Comparison of ENCODE assay signal across 12 mouse cellular contexts in genomic region chr16:45283093-45283492, GRCm38 (mm10). TPM values are rescaled to one million over a fixed set of nuclear protein-coding genes. Genes with fewer than 3 reads are reported as not detected.
A peak's percentile ranks its signal among the peaks of the same experiment; 100 is the strongest.
DNase-seq lines count a peak whose midpoint lies in the region; ATAC-seq and TF ChIP-seq lines count a peak whose summit lies in the region.
"Had no signal": no experiment of that assay in that cellular context is flagged by ENCODE, and none has a peak within 500 bp of the region (broad histone marks: within the 10 kb centered on the region; RNA-seq: fewer than 3 reads in every experiment).

No protein-coding gene starts in this region.

- WGBS in kidney, embryonic 14.5 days, result 73% methylated on average over 1 of the region's 1 CpGs
- WGBS in limb, embryonic 10.5 days, result 73% methylated on average over 1 of the region's 1 CpGs

- H3K4me3 ChIP-seq in kidney, embryonic 14.5 days (ENCODE audit: low read length), result no peak overlapping the region
- no peak overlapping the region for H3K4me3 ChIP-seq in CH12.LX (replicated peaks in 1 of 3; ENCODE audit: low read depth in 2 of 3, low read length in 2 of 3, poor library complexity in 1 of 3)
- H3K4me3 ChIP-seq in limb, embryonic 10.5 days, result no peak overlapping the region
- H3K4me3 ChIP-seq: forebrain, embryonic 12.5 days; hindbrain, embryonic 15.5 days; limb, embryonic 12.5 days had no signal

- dilution Hi-C loops in CH12.LX (cut with MboI; ENCODE audit: extremely low pct_ligation_motif_present, extremely low pct_unique_long_range_greater_than_20kb, low sequenced_read_pairs), result no loop called here

- H3K9me3 ChIP-seq in kidney, embryonic 14.5 days (ENCODE audit: control insufficient read depth, low read length), result no peaks in the 10 kb centered on the region
- H3K9me3 ChIP-seq in CH12.LX (replicated peaks; ENCODE audit: low read length), result no peaks in the 10 kb centered on the region
- H3K9me3 ChIP-seq in limb, embryonic 10.5 days (replicated peaks), result no peaks in the 10 kb centered on the region
- H3K9me3 ChIP-seq: forebrain, embryonic 12.5 days; hindbrain, embryonic 15.5 days; limb, embryonic 12.5 days had no signal

- TF ChIP-seq EP300 in CH12.LX (IDR thresholded peaks at IDR 0.05; ENCODE audit: low read length), result peak; percentile 76

- no peak for TF ChIP-seq POLR2A in CH12.LX (IDR thresholded peaks at IDR 0.05; ENCODE audit: low read depth, low read length)

- in situ Hi-C loops in CH12.LX (cut with MboI; ENCODE audit: low pct_ligation_motif_present, low pct_unique_long_range_greater_than_20kb, low sequenced_read_pairs), result no loop called here

- TF ChIP-seq RAD21 in CH12.LX (IDR thresholded peaks at IDR 0.05; ENCODE audit: low read depth, low read length), result peak; percentile 86

- DNase-seq in kidney, adult 9 months, result peak; percentile 27
- peak; percentile 86 for DNase-seq in CH12.LX (ENCODE audit: extremely low read depth)
- peak; percentile 7 for DNase-seq in embryo, embryonic 10 days (ENCODE audit: low spot score)
- DNase-seq in right cerebral cortex, postnatal 36 days (ENCODE audit: low spot score in 2 of 2), result no peak
- no peak for DNase-seq in limb, embryonic 10.5 days (ENCODE audit: low spot score)
- no peak for DNase-seq in layer of hippocampus, adult 18-20 months (ENCODE audit: low spot score in 2 of 2)
- DNase-seq: cerebellum, adult 8-10 months had no signal

- H3K4me1 ChIP-seq in kidney, embryonic 14.5 days (ENCODE audit: control insufficient read depth, insufficient read depth, low read length), result no peaks in the 10 kb centered on the region
- H3K4me1 ChIP-seq in CH12.LX (ENCODE audit: control insufficient read depth in 1 of 2, insufficient read depth in 2 of 2), result peaks cover 0 to 28% of the 10 kb centered on the region in 2 experiments; a peak in 2 of 4 replicates
- H3K4me1 ChIP-seq in limb, embryonic 10.5 days, result no peaks in the 10 kb centered on the region
- H3K4me1 ChIP-seq: forebrain, embryonic 12.5 days; hindbrain, embryonic 15.5 days; limb, embryonic 12.5 days had no signal

- no peaks in the 10 kb centered on the region for H3K79me2 ChIP-seq in CH12.LX (replicated peaks; ENCODE audit: control insufficient read depth, extremely low read depth, insufficient read depth, poor library complexity, severe bottlenecking)

- H3K27ac ChIP-seq in kidney, embryonic 14.5 days (ENCODE audit: low read depth, low read length), result no peak overlapping the region
- no peak overlapping the region for H3K27ac ChIP-seq in CH12.LX (ENCODE audit: insufficient read depth, low read depth)
- H3K27ac ChIP-seq in limb, embryonic 10.5 days, result no peak overlapping the region
- H3K27ac ChIP-seq: forebrain, embryonic 12.5 days; hindbrain, embryonic 15.5 days; limb, embryonic 12.5 days had no signal

- no peak for ATAC-seq in kidney, embryonic 14.5 days (ENCODE audit: low FRiP score, low TSS enrichment)
- ATAC-seq in megakaryocyte progenitor cell, adult 5-6 weeks (replicated peaks; ENCODE audit: poor library complexity), result 0 out of 2 replicates have a peak, but pooled peaks have one; percentile 39

- no peak overlapping the region for H3K4me2 ChIP-seq in kidney, embryonic 14.5 days (replicated peaks; ENCODE audit: low read depth, low read length)
- H3K4me2 ChIP-seq in CH12.LX (ENCODE audit: insufficient read depth, low read depth, poor library complexity, severe bottlenecking), result peak overlapping the region; percentile 77
- H3K4me2 ChIP-seq: forebrain, embryonic 12.5 days; hindbrain, embryonic 15.5 days; limb, embryonic 12.5 days had no signal

- H3K9ac ChIP-seq in kidney, embryonic 14.5 days (ENCODE audit: low read depth, low read length), result no peak overlapping the region
- peak overlapping the region; percentile 63; the same call in 1 of the 2 replicates for H3K9ac ChIP-seq in CH12.LX (ENCODE audit: insufficient read depth, low read depth)
- H3K9ac ChIP-seq: forebrain, embryonic 12.5 days; hindbrain, embryonic 15.5 days; limb, embryonic 12.5 days had no signal

- no peaks in the 10 kb centered on the region for H3K36me3 ChIP-seq in kidney, embryonic 14.5 days (ENCODE audit: control insufficient read depth, insufficient read depth, low read length)
- H3K36me3 ChIP-seq in CH12.LX (replicated peaks in 1 of 2; ENCODE audit: control insufficient read depth in 1 of 2, insufficient read depth in 1 of 2, low read length in 1 of 2), result no peaks in the 10 kb centered on the region
- no peaks in the 10 kb centered on the region for H3K36me3 ChIP-seq in limb, embryonic 10.5 days
- H3K36me3 ChIP-seq: forebrain, embryonic 12.5 days; hindbrain, embryonic 15.5 days; limb, embryonic 12.5 days had no signal

- H3K27me3 ChIP-seq in kidney, embryonic 14.5 days (ENCODE audit: control insufficient read depth, insufficient read depth, low read length), result no peaks in the 10 kb centered on the region
- H3K27me3 ChIP-seq in CH12.LX (replicated peaks), result no peaks in the 10 kb centered on the region
- no peaks in the 10 kb centered on the region for H3K27me3 ChIP-seq in limb, embryonic 10.5 days (ENCODE audit: low read depth, poor library complexity, severe bottlenecking)
- H3K27me3 ChIP-seq: forebrain, embryonic 12.5 days; hindbrain, embryonic 15.5 days; limb, embryonic 12.5 days had no signal

- TF ChIP-seq CTCF in CH12.LX (conservative IDR thresholded peaks at IDR 0.05 in 1 of 2, IDR thresholded peaks at IDR 0.05 in 1 of 2; ENCODE audit: low read depth in 2 of 2, low read length in 2 of 2), result peak; percentile 41 to 89; a peak in 3 of 4 replicates

TF ChIP-seq in CH12.LX, 34 proteins besides CTCF, POLR2A, EP300 and RAD21:
- TF ChIP-seq UBTF (IDR thresholded peaks at IDR 0.05; ENCODE audit: low read depth, low read length), result peak; percentile 61; the same call in 1 of the 2 replicates
- no peak for TF ChIP-seq MAX (IDR thresholded peaks at IDR 0.05; ENCODE audit: low read length)
- TF ChIP-seq MXI1 (IDR thresholded peaks at IDR 0.05; ENCODE audit: low read depth, low read length), result no peak
- TF ChIP-seq SMC3 (IDR thresholded peaks at IDR 0.05; ENCODE audit: low read depth, low read length), result peak; percentile 87
- no peak for TF ChIP-seq PAX5 (IDR thresholded peaks at IDR 0.05; ENCODE audit: low read length)
- peak; percentile 24; the same call in 1 of the 2 replicates for TF ChIP-seq NELFE (IDR thresholded peaks at IDR 0.05; ENCODE audit: low read depth, low read length)
- no peak for TF ChIP-seq GABPA (IDR thresholded peaks at IDR 0.05; ENCODE audit: insufficient replicate concordance, low read depth, low read length)
- TF ChIP-seq ZC3H11A (IDR thresholded peaks at IDR 0.05; ENCODE audit: low read depth, low read length), result peak; percentile 56
- TF ChIP-seq MYC (IDR thresholded peaks at IDR 0.05; ENCODE audit: low read depth, low read length), result 0 out of 2 replicates have a peak, but pooled peaks have one; percentile 33
- TF ChIP-seq MEF2A (IDR thresholded peaks at IDR 0.05; ENCODE audit: borderline replicate concordance, low read depth, low read length), result peak; percentile 46; the same call in 1 of the 2 replicates
- peak; percentile 71 for TF ChIP-seq TCF12 (IDR thresholded peaks at IDR 0.05; ENCODE audit: low read depth, low read length)
- TF ChIP-seq USF1 (IDR thresholded peaks at IDR 0.05; ENCODE audit: low read depth, low read length), result no peak
- no peak for TF ChIP-seq CHD2 (IDR thresholded peaks at IDR 0.05; ENCODE audit: low read length)
- TF ChIP-seq ZKSCAN1 (IDR thresholded peaks at IDR 0.05; ENCODE audit: borderline replicate concordance, low read depth, low read length), result no peak
- TF ChIP-seq JUND (conservative IDR thresholded peaks at IDR 0.05; ENCODE audit: low read depth, low read length), result no peak
- 0 out of 2 replicates have a peak, but pooled peaks have one; percentile 27 for TF ChIP-seq IRF4 (IDR thresholded peaks at IDR 0.05; ENCODE audit: low read depth, low read length)
- TF ChIP-seq POLR2AphosphoS2 (IDR thresholded peaks at IDR 0.05; ENCODE audit: low read depth, low read length), result no peak
- no peak for TF ChIP-seq MAFK (IDR thresholded peaks at IDR 0.05; ENCODE audit: insufficient replicate concordance, low read length)
- TF ChIP-seq NRF1 (IDR thresholded peaks at IDR 0.05; ENCODE audit: low read depth, low read length), result no peak
- TF ChIP-seq RCOR1 (conservative IDR thresholded peaks at IDR 0.05; ENCODE audit: low read depth, low read length), result no peak
- 0 out of 2 replicates have a peak, but pooled peaks have one; percentile 5 for TF ChIP-seq BHLHE40 (IDR thresholded peaks at IDR 0.05; ENCODE audit: low read depth, low read length)
- TF ChIP-seq ZMIZ1 (IDR thresholded peaks at IDR 0.05; ENCODE audit: low read depth, low read length), result no peak
- 0 out of 2 replicates have a peak, but pooled peaks have one; percentile 19 for TF ChIP-seq E2F4 (IDR thresholded peaks at IDR 0.05; ENCODE audit: insufficient replicate concordance, low read depth, low read length)
- TF ChIP-seq MAZ (IDR thresholded peaks at IDR 0.05; ENCODE audit: low read depth, low read length), result no peak
- TF ChIP-seq ELF1 (IDR thresholded peaks at IDR 0.05; ENCODE audit: low read depth, low read length), result no peak
- TF ChIP-seq TBP (conservative IDR thresholded peaks at IDR 0.05; ENCODE audit: low read depth, low read length), result peak; percentile 91
- TF ChIP-seq CHD1 (IDR thresholded peaks at IDR 0.05; ENCODE audit: low read depth, low read length), result no peak; the same call in none of the 2 replicates
- 0 out of 2 replicates have a peak, but pooled peaks have one; percentile 48 for TF ChIP-seq SIN3A (IDR thresholded peaks at IDR 0.05; ENCODE audit: low read length)
- peak; percentile 55; the same call in 1 of the 2 replicates for TF ChIP-seq ETS1 (conservative IDR thresholded peaks at IDR 0.05; ENCODE audit: low read depth, low read length)
- peak; percentile 65 for TF ChIP-seq ZNF384 (IDR thresholded peaks at IDR 0.05; ENCODE audit: low read depth, low read length)

RNA-seq across cellular contexts. Expression of gene Btla, which starts 59.0 kb away (rescaled TPM):
- not detected in 2 replicates for polyA plus RNA-seq in kidney, embryonic 14.5 days (2014; fragmentation: Nextera tagmentation; extraction: Ambion mirVana)
- total RNA-seq in CH12.LX (2012; rRNA removed), result 4.9 and 5.9 TPM in 2 replicates
- 37.7 and 40.3 TPM in 2 replicates for total RNA-seq in CH12.LX (2014; rRNA removed)
- 25.5 and 25.8 TPM in 2 replicates for polyA plus RNA-seq in CH12.LX (2012; ENCODE audit: insufficient read length, low read depth)
- total RNA-seq in megakaryocyte progenitor cell, adult 5-6 weeks (2015), result 6.1 and 7.0 TPM in 2 replicates
- total RNA-seq in megakaryocyte progenitor cell, adult 5-6 weeks (2017), result 6.6 and 7.6 TPM in 2 replicates
- polyA plus RNA-seq in limb, embryonic 10.5 days (2016; fragmentation: Nextera tagmentation; extraction: Ambion mirVana), result 0.10 TPM in 1 of 2 replicates, not detected in the other
- total RNA-seq in layer of hippocampus, adult 18-20 months (2021), result under 1 TPM; 0.28 to 0.35 TPM

Comparison
In these comparisons a context has a peak if more than half of its experiments do, and no peak if none do; other contexts are left out.
1. DNase-seq: peak in kidney, adult 9 months (single experiment), CH12.LX (single experiment) and embryo, embryonic 10 days (single experiment); none in right cerebral cortex, postnatal 36 days (0 of 2), limb, embryonic 10.5 days (single experiment) and layer of hippocampus, adult 18-20 months (0 of 2).
2. RNA of gene Btla, which starts 59.0 kb away (total RNA-seq): 4.9 to 40.3 TPM in CH12.LX and 6.1 to 7.6 TPM in megakaryocyte progenitor cell, adult 5-6 weeks; 0.28 to 0.35 TPM in layer of hippocampus, adult 18-20 months; every median in the first group is over 4 times any median in the second.